Mouse (Mus musculus): ENCODE measurements at regions not wholly inside any gene's neighbourhood (a gene's known extent, or its start where the extent isn't known, plus 50 kb on each side); places are given as distances from the start of the nearest gene placed in this dataset.

- H3K4me1 ChIP-seq (replicated peaks): no peaks in the 10 kb centered on the region
- no peak overlapping the region for H3K9ac ChIP-seq
- no peaks in the 10 kb centered on the region for H3K36me3 ChIP-seq (replicated peaks)
- 48% methylated on average over 2 of the region's 2 CpGs for WGBS (ENCODE audit: insufficient replicate concordance)
- H3K4me3 ChIP-seq (replicated peaks): no peak overlapping the region
- H3K27me3 ChIP-seq: no peaks in the 10 kb centered on the region
- H3K9me3 ChIP-seq (replicated peaks): no peaks in the 10 kb centered on the region
- no peak overlapping the region for H3K27ac ChIP-seq (replicated peaks)
- no peak for ATAC-seq (ENCODE audit: insufficient read depth)
- no peak overlapping the region for H3K4me2 ChIP-seq
Measured at GRCm38 (mm10) chr3:34219096-34219495, 138.0 kb upstream of the Dnajc19 start.

DNA sequence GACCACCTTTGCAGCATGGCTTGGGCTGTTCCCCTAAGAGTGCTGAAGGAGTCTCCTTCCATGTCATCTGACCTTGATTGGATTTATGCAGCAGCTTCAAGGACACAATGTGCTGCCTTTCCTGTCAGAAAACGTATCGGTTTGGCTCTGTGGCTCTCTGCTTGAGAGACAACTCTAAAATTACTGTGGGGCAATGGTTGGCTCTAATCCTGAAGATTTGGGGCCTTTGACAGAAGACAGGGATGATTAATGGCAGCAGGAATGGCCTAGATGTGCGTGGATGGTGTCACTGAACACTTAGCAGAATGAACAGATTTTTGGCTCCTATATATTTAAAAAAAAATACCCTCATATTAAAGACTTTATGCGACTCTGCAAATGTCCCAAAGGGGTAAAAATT is 136.8 kb upstream of the Dnajc19 start:
- 51% methylated on average over 4 of the region's 4 CpGs for WGBS (ENCODE audit: insufficient replicate concordance)
- no peaks in the 10 kb centered on the region for H3K36me3 ChIP-seq (replicated peaks)
- H3K27ac ChIP-seq (replicated peaks): no peak overlapping the region
- no peaks in the 10 kb centered on the region for H3K9me3 ChIP-seq (replicated peaks)
- H3K9ac ChIP-seq: no peak overlapping the region
- no peak overlapping the region for H3K4me2 ChIP-seq
- no peaks in the 10 kb centered on the region for H3K4me1 ChIP-seq (replicated peaks)
- H3K4me3 ChIP-seq (replicated peaks): no peak overlapping the region
- ATAC-seq (ENCODE audit: insufficient read depth): no peak
- H3K27me3 ChIP-seq: no peaks in the 10 kb centered on the region

- Histone ChIP-seq H3K4me1 (replicated peaks) (no peaks in the 10 kb centered on the region), H3K4me3 (replicated peaks) (no peak overlapping the region), H3K27ac (replicated peaks) (no peak overlapping the region), H3K36me3 (replicated peaks) (no peaks in the 10 kb centered on the region), H3K4me2 (no peak overlapping the region), H3K9ac (no peak overlapping the region), H3K27me3 (no peaks in the 10 kb centered on the region), H3K9me3 (replicated peaks) (no peaks in the 10 kb centered on the region)
- WGBS (ENCODE audit: insufficient replicate concordance): 65% methylated on average over 6 of the region's 6 CpGs
- no peak for ATAC-seq (ENCODE audit: insufficient read depth)
Measured at GRCm38 (mm10) chr3:34214233-34214632, 133.1 kb upstream of the Dnajc19 start.

DNA sequence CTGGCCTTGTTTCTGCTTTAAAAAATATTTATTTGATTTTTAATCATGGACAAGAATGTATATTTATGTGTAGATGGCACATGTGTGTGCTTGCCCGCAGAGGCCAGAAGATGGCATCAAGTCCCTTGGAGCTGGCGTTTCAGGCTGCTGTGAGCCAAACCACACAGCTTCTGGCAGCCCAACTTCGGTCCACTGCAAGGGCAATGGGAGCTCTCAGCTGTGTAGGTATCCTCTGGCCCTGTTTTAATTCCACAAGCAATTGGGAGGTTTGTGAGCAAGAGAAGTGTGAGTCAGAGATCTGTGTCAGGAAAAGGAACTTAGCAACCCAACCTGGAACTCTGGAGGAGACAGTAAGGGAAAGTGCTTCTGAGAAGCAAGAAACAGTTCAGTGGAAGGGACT is 125.3 kb upstream of the Dnajc19 start:
- no peak overlapping the region for H3K9ac ChIP-seq
- H3K36me3 ChIP-seq (replicated peaks): no peaks in the 10 kb centered on the region
- H3K4me3 ChIP-seq (replicated peaks): no peak overlapping the region
- H3K4me1 ChIP-seq (replicated peaks): no peaks in the 10 kb centered on the region
- H3K27ac ChIP-seq (replicated peaks): no peak overlapping the region
- no peak overlapping the region for H3K4me2 ChIP-seq
- no peaks in the 10 kb centered on the region for H3K27me3 ChIP-seq
- no peaks in the 10 kb centered on the region for H3K9me3 ChIP-seq (replicated peaks)
- WGBS (ENCODE audit: insufficient replicate concordance): 63% methylated on average over 3 of the region's 3 CpGs
- ATAC-seq (ENCODE audit: insufficient read depth): no peak

DNA sequence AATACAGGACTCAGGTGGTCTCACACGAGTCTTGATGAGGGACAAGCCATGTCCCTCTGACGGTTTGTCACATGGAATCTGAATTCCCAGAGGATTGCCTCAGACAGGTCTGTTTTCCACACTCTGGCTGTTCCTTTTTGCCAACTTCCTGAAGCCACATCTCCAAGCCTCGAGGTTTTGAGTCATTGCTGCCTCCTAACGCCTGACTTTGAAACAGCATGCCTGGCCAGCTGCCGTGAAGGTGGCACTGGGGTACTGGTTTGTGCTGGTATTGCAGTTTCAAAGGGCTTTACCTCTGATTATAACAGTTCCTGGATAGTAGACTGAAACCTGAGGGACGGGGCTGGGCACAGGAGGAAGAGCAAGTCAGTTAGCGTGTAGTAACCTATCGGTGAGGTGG is 117.1 kb upstream of the Dnajc19 start:
- H3K4me3 ChIP-seq (replicated peaks): no peak overlapping the region
- no peaks in the 10 kb centered on the region for H3K9me3 ChIP-seq (replicated peaks)
- no peaks in the 10 kb centered on the region for H3K36me3 ChIP-seq (replicated peaks)
- no peaks in the 10 kb centered on the region for H3K4me1 ChIP-seq (replicated peaks)
- no peak overlapping the region for H3K4me2 ChIP-seq
- 22% methylated on average over 8 of the region's 8 CpGs for WGBS (ENCODE audit: insufficient replicate concordance)
- H3K9ac ChIP-seq: no peak overlapping the region
- H3K27me3 ChIP-seq: peaks cover 19% of the 10 kb centered on the region
- no peak overlapping the region for H3K27ac ChIP-seq (replicated peaks)
- no peak for ATAC-seq (ENCODE audit: insufficient read depth)

- ATAC-seq (ENCODE audit: insufficient read depth): no peak
- no peak overlapping the region for H3K27ac ChIP-seq (replicated peaks)
- no peak overlapping the region for H3K9ac ChIP-seq
- peaks cover 19% of the 10 kb centered on the region for H3K27me3 ChIP-seq
- H3K4me3 ChIP-seq (replicated peaks): no peak overlapping the region
- H3K4me2 ChIP-seq: no peak overlapping the region
- 13% methylated on average over 10 of the region's 10 CpGs for WGBS (ENCODE audit: insufficient replicate concordance)
- no peaks in the 10 kb centered on the region for H3K9me3 ChIP-seq (replicated peaks)
- H3K4me1 ChIP-seq (replicated peaks): no peaks in the 10 kb centered on the region
- no peaks in the 10 kb centered on the region for H3K36me3 ChIP-seq (replicated peaks)
Measured at GRCm38 (mm10) chr3:34197163-34197455, 116.0 kb upstream of the Dnajc19 start.

DNA sequence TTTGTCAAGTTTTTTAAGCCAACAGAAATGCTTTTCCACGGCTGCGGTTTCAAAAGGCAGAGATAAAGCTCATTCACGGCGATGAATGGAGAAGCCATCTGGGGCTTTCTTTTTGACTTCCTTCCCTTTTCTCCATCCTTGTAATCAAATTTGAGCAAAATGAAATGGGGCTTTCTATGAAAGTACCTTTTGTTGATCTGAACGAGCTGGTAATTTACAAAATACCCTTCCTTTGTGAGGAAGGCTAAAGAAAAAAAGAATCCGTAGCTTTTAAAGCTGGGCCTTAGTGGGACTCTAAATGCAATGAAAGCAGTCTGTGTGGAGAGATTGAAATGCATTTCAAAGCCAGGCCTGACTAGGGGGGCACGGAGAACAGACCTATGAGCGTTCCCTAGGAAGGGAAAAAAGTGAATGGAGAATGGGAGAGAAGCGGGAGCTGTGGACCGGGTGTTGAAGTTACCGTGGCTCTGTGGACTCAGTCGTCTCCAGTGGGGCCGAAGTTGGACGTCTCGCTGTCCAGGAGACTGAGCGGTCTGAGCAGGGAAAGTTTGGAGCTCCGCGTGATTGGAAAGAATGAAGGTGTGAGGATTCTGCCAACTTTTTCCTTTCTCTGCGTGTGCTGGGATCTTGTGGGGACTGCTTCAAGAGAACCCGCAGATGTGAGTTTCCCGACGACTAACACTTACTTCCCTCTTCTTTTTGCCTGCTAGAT is 115.5 kb upstream of the Dnajc19 start:
- no peak for ATAC-seq (ENCODE audit: insufficient read depth)
- Histone ChIP-seq H3K27ac (replicated peaks) (no peak overlapping the region), H3K4me3 (replicated peaks) (no peak overlapping the region), H3K27me3 (peaks cover 19% of the 10 kb centered on the region), H3K9me3 (replicated peaks) (no peaks in the 10 kb centered on the region), H3K36me3 (replicated peaks) (no peaks in the 10 kb centered on the region), H3K9ac (no peak overlapping the region), H3K4me1 (replicated peaks) (no peaks in the 10 kb centered on the region), H3K4me2 (no peak overlapping the region)
- WGBS (ENCODE audit: insufficient replicate concordance): 28% methylated on average over 22 of the region's 22 CpGs

DNA sequence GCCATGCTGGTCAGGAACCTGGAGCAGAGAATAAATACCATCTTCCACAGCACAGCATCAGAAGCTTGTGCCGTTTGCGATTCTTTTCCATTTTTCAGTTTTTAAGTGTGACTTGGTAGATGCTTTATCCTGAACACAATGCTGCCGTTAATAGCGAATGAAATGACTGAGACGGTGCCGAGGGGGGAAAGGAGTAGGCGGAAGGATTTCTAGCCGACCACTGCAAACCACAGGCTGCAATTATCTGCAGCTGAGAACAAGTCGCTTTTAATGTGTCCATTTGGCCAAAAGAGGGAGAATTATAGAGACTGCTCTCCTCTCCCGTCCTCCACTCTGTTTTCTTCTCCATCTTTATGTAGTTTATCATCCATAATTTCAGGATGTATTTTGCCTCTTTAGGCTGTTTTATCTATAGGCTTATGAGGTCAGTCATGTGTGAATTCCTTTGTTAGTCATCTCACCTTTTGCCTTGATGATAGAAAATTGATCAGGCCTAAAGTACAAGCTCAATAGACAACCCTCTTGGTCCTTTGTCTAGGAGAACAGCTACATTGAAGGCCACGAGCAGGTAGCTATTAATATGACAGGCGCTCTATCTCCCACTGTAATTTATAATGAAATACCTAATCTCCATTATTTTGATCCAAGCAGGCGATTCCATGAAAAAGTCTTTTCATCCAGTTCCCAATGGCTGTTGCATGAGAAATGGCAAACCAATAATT is 114.8 kb upstream of the Dnajc19 start:
- no peak overlapping the region for H3K4me2 ChIP-seq
- H3K27me3 ChIP-seq: peaks cover 19% of the 10 kb centered on the region
- no peak overlapping the region for H3K27ac ChIP-seq (replicated peaks)
- H3K4me3 ChIP-seq (replicated peaks): no peak overlapping the region
- no peak for ATAC-seq (ENCODE audit: insufficient read depth)
- H3K9ac ChIP-seq: no peak overlapping the region
- WGBS (ENCODE audit: insufficient replicate concordance): 59% methylated on average over 13 of the region's 13 CpGs
- H3K4me1 ChIP-seq (replicated peaks): no peaks in the 10 kb centered on the region
- no peaks in the 10 kb centered on the region for H3K9me3 ChIP-seq (replicated peaks)
- H3K36me3 ChIP-seq (replicated peaks): no peaks in the 10 kb centered on the region

DNA sequence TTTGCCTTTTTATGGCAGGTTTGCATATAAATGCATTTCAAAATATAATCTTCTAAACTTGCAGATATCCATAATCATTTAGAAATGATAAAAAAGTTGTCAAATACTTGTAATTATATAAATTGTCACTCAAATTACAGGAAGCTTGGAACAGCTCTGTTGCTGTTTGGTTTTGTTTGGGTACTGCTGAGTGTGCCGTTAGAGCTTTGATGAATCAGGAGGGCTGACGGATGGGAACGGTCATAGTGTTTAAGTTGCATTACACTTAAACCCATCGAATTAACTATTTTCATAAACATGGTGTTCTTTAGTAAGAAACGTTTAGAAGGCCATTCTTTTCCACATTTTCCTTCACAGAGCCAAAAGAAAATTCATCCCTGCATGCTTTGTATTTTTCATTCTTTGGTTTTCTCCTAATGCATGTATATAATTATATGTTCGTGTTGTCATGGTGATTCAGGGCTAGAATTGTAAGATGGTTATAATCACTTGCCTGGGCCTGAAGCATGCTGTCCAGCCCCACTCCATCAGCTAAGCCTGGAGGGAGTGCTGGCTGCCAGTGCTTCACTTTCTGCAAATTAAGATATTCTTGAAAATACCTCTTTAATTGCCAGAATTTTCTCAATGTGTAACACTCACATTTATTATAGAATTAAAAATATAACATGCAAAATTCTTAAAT is 92.4 kb upstream of the Dnajc19 start:
- H3K9me3 ChIP-seq (replicated peaks): no peaks in the 10 kb centered on the region
- H3K36me3 ChIP-seq (replicated peaks): no peaks in the 10 kb centered on the region
- no peak overlapping the region for H3K4me2 ChIP-seq
- no peak overlapping the region for H3K4me3 ChIP-seq (replicated peaks)
- no peak overlapping the region for H3K27ac ChIP-seq (replicated peaks)
- no peaks in the 10 kb centered on the region for H3K4me1 ChIP-seq (replicated peaks)
- ATAC-seq (ENCODE audit: insufficient read depth): no peak
- 60% methylated on average over 6 of the region's 6 CpGs for WGBS (ENCODE audit: insufficient replicate concordance)
- no peaks in the 10 kb centered on the region for H3K27me3 ChIP-seq
- H3K9ac ChIP-seq: no peak overlapping the region

- 63% methylated on average over 4 of the region's 4 CpGs for WGBS (ENCODE audit: insufficient replicate concordance)
- H3K27ac ChIP-seq (replicated peaks): no peak overlapping the region
- H3K4me1 ChIP-seq (replicated peaks): no peaks in the 10 kb centered on the region
- no peak overlapping the region for H3K9ac ChIP-seq
- no peak for ATAC-seq (ENCODE audit: insufficient read depth)
- H3K36me3 ChIP-seq (replicated peaks): no peaks in the 10 kb centered on the region
- H3K27me3 ChIP-seq: no peaks in the 10 kb centered on the region
- H3K4me3 ChIP-seq (replicated peaks): no peak overlapping the region
- no peaks in the 10 kb centered on the region for H3K9me3 ChIP-seq (replicated peaks)
- H3K4me2 ChIP-seq: no peak overlapping the region
Measured at GRCm38 (mm10) chr3:34172899-34173298, 91.8 kb upstream of the Dnajc19 start.

DNA sequence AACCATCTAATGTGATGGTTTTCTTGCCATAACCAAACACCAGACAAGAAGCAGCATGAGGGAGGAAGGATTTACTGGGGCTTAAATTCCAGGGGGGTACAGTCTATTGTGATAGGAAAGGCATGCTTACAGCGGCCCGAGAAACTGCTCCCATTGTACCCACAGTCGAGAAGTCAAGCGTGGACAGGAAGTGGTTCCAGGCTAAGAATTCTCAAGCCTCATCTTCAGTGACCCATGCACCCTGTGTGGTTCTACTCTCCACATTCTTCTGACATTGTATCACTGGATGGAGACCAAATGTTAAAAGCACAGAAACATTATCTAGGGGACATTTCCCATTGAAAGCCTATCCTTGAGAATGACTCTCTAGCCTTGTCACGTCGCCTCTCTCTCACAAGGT is 90.8 kb upstream of the Dnajc19 start:
- no peak overlapping the region for H3K9ac ChIP-seq
- no peaks in the 10 kb centered on the region for H3K36me3 ChIP-seq (replicated peaks)
- ATAC-seq (ENCODE audit: insufficient read depth): no peak
- no peak overlapping the region for H3K4me2 ChIP-seq
- 41% methylated on average over 6 of the region's 6 CpGs for WGBS (ENCODE audit: insufficient replicate concordance)
- no peaks in the 10 kb centered on the region for H3K9me3 ChIP-seq (replicated peaks)
- H3K27ac ChIP-seq (replicated peaks): no peak overlapping the region
- no peaks in the 10 kb centered on the region for H3K27me3 ChIP-seq
- no peak overlapping the region for H3K4me3 ChIP-seq (replicated peaks)
- H3K4me1 ChIP-seq (replicated peaks): no peaks in the 10 kb centered on the region

All from liver, embryonic 15.5 days (tissue).